Mouse (Mus musculus) midbrain, embryonic 11.5 days (tissue): ENCODE results near the gene Pbx1. TPM values are rescaled to one million over a fixed set of nuclear protein-coding genes. Genes with fewer than 3 reads are reported as not detected.
A peak's percentile ranks its signal among the peaks of the same experiment; 100 is the strongest.

Source experiments
- ATAC-seq: fragments of 200-750 bp; cut with Nextera tagmentation; 2 replicates; pipeline ENCODE4 v1.8.0; 2017; ENCODE audit warnings: moderate TSS enrichment, moderate library complexity; ENCODE audit not compliant: low FRiP score
- DNase-seq: peaks from one replicate; pipeline ENCODE4 v3.0.0; 2015; ENCODE audit warnings: low spot score; ENCODE audit errors: missing footprints
- H3K27ac ChIP-seq: fragments of 300-500 bp; sonication (generic); 2 replicates; pipeline ENCODE4 v1.5.1; 2014; ENCODE audit warnings: low read depth, low read length
- H3K27me3 ChIP-seq: fragments of 300-500 bp; sonication (generic); 2 replicates; pipeline ENCODE4 v1.6.1; 2014; ENCODE audit warnings: mild to moderate bottlenecking, low read length, moderate library complexity, mixed read lengths; ENCODE audit not compliant: control insufficient read depth, insufficient read depth
- H3K36me3 ChIP-seq: fragments of 300-500 bp; sonication (generic); 2 replicates; pipeline ENCODE4 v1.6.1; 2014; ENCODE audit warnings: mild to moderate bottlenecking, low read length, moderate library complexity, mixed read lengths; ENCODE audit not compliant: control insufficient read depth, insufficient read depth
- H3K4me1 ChIP-seq: fragments of 300-500 bp; sonication (generic); 2 replicates; pipeline ENCODE4 v1.6.1; 2014; ENCODE audit warnings: low read length; ENCODE audit not compliant: control insufficient read depth, insufficient read depth
- H3K4me2 ChIP-seq: fragments of 300-500 bp; sonication (generic); 2 replicates; pipeline ENCODE4 v1.6.1; 2014; ENCODE audit warnings: mild to moderate bottlenecking, moderate library complexity
- H3K4me3 ChIP-seq: fragments of 300-500 bp; sonication (generic); 2 replicates; pipeline ENCODE4 v1.5.1; 2014; ENCODE audit warnings: low read depth, low read length
- H3K9ac ChIP-seq: fragments of 300-500 bp; sonication (generic); 2 replicates; pipeline ENCODE4 v1.6.1; 2014; ENCODE audit warnings: low read length
- H3K9me3 ChIP-seq: fragments of 300-500 bp; sonication (generic); 2 replicates; pipeline ENCODE4 v1.6.1; 2016; ENCODE audit warnings: low read length; ENCODE audit not compliant: control insufficient read depth
- WGBS: fragments of 180-500 bp; shearing (Covaris S2); extraction: QIAGEN DNeasy Blood & Tissue Kit; methylation state at CpG from one replicate; pipeline ENCODE4 v1.1.7; 2014; 5-methylcytosine and 5-hydroxymethylcytosine counted together
- polyA plus RNA-seq: library from polyadenylated mRNA; unstranded; fragments of >200 nt; fragmentation: Nextera tagmentation; extraction: Ambion mirVana; gene quantifications from 2 replicates; pipeline ENCODE4 v1.2.1, GENCODE M21; 2014

The Pbx1 gene
- polyA plus RNA-seq, 1 experiment from 2014 or later: 49.3 TPM

- Histone ChIP-seq H3K27ac (no peak overlapping the region), H3K4me3 (no peak overlapping the region), H3K9me3 (no peaks in the 10 kb centered on the region), H3K4me2 (no peak overlapping the region), H3K9ac (no peak overlapping the region), H3K36me3 (no peaks in the 10 kb centered on the region), H3K27me3 (no peaks in the 10 kb centered on the region), H3K4me1 (peaks cover 18% of the 10 kb centered on the region)
- 88% methylated on average over 7 of the region's 7 CpGs for WGBS
- DNase-seq: no peak
- no peak for ATAC-seq
Measured at GRCm38 (mm10) chr1:168312710-168313447, 119.2 kb downstream of the Pbx1 start.

- DNase-seq: no peak
- Histone ChIP-seq H3K9me3 (no peaks in the 10 kb centered on the region), H3K36me3 (no peaks in the 10 kb centered on the region), H3K27me3 (no peaks in the 10 kb centered on the region), H3K4me1 (peaks cover 26% of the 10 kb centered on the region), H3K4me2 (no peak overlapping the region), H3K4me3 (no peak overlapping the region), H3K9ac (no peak overlapping the region), H3K27ac (0 out of 2 replicates have a peak overlapping the region, but pooled peaks have one; percentile 30)
- WGBS: 80% methylated on average over 8 of the region's 8 CpGs
- peak; percentile 55; the same call in 1 of the 2 replicates for ATAC-seq
Measured at GRCm38 (mm10) chr1:168309101-168309521, 123.0 kb downstream of the Pbx1 start.

DNA sequence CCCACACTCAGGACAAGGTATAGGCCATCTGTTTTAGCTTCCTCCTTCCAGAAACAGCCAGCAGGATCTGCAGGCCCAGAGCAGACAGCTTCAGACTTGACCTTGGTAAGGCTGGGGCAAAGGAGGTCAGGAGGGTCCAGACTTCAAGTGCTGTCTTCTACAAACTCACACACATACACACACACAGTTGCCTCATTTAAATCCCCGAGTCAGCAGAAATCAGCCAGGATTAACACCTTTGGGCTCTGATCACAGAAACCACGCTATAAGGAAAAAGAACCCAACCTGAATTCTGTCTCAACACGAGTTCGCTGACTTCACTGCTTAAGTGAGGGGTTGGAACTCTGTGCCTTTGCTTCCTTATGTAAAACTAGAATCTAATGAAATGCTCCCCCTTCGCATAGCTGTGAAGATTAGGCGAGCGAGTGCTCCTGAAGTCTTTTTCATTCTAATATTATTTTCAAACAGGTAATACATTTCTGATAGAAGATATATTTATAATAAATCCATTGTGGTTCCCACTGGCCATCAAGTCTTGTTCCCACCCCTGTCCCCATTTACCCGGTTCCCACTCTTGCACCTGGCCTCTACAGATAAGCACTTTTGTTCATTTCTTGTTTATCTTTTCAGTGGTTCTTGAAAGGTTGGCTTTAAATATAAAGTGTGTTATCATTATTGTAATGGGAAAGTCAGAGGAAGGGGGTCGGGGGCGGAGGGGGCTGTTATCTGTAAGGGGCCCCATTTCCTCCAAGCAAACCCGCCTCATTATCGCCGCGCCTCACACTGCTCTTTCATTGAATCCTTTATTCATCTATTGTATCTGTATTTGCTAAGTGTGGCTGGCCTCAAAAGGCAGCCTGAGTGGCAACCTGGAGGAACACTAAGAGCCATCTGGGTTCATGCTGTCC is 124.5 kb downstream of the Pbx1 start:
- DNase-seq (no peak), ATAC-seq (peak; percentile 43; the same call in 1 of the 2 replicates)
- Histone ChIP-seq H3K36me3 (no peaks in the 10 kb centered on the region), H3K4me2 (no peak overlapping the region), H3K4me3 (no peak overlapping the region), H3K9ac (no peak overlapping the region), H3K27ac (no peak overlapping the region; the same call in 1 of the 2 replicates), H3K27me3 (no peaks in the 10 kb centered on the region), H3K9me3 (no peaks in the 10 kb centered on the region), H3K4me1 (peaks cover 26% of the 10 kb centered on the region)
- 69% methylated on average over 14 of the region's 14 CpGs for WGBS

DNA sequence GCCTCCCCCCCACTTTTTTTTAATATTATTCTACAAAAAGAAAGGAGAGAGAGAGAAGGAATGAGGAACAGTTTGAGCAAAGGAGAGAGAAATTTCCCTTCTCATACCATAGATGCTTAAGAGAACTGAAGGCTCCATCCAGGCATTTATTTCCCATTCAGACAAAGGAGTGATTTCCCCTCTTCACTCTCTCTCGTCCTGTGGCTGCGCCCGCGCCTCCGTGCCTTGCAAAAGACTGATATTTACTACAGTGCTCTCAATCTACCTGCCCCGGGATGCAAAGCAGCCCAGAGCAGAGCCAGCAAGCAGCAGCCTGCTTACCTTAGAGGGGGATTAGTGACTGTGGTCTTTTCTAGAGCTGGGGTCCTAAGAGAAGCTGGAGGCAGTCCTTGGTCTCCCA is 131.6 kb downstream of the Pbx1 start:
- Histone ChIP-seq H3K27me3 (no peaks in the 10 kb centered on the region), H3K4me3 (no peak overlapping the region), H3K27ac (no peak overlapping the region), H3K36me3 (no peaks in the 10 kb centered on the region), H3K9me3 (no peaks in the 10 kb centered on the region), H3K4me2 (no peak overlapping the region), H3K4me1 (0 out of 2 replicates have a peak, but pooled peaks cover 5% of the 10 kb centered on the region), H3K9ac (no peak overlapping the region)
- no peak for DNase-seq
- ATAC-seq: no peak
- 83% methylated on average over 6 of the region's 6 CpGs for WGBS

DNA sequence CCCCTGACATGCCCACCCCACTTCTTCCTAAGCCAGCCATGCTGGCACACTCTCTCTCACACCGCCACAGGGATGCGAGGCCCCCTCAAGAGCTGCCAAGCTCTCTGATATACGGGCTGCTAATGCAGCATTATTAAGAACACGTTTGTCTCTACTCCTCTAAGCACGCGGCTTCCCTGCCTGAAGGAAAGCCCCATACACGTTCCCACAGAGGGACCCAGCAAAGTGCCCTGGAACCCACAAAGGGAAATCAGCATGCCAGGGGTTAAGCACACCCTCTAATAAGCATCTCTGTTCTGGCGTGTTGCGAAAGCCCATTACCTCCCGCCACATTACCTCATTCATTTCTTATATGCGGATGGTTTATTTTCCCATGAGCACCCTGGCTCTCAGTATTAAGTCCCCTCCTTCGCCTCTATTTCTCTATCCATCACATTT is 132.1 kb downstream of the Pbx1 start:
- H3K27me3 ChIP-seq: no peaks in the 10 kb centered on the region
- H3K9me3 ChIP-seq: no peaks in the 10 kb centered on the region
- no peaks in the 10 kb centered on the region for H3K36me3 ChIP-seq
- H3K27ac ChIP-seq: no peak overlapping the region
- no peak overlapping the region for H3K4me3 ChIP-seq
- no peak overlapping the region for H3K4me2 ChIP-seq
- DNase-seq (no peak), ATAC-seq (peak; percentile 36; the same call in 1 of the 2 replicates)
- WGBS: 89% methylated on average over 12 of the region's 12 CpGs
- no peak overlapping the region for H3K9ac ChIP-seq
- 0 out of 2 replicates have a peak, but pooled peaks cover 5% of the 10 kb centered on the region for H3K4me1 ChIP-seq

DNA sequence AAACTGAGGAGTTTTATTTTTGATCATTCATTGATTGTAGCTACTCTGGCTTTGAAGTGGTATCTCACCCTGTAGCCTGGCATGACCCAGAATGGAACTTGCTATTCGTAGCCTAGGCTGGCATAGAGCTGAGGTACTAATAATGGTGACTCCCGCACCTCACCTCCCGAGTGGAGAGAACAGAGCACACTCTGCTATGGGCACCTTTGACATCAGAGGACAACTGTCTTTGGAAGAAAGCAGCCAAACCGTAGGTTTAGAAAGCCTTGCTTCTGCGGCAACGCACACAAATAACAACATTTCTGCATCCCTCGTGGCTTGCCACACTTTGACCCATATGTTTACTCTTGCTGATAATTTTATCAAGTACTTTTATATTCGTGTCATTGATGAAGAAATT is 132.9 kb downstream of the Pbx1 start:
- Histone ChIP-seq H3K4me3 (no peak overlapping the region), H3K9me3 (no peaks in the 10 kb centered on the region), H3K4me1 (0 out of 2 replicates have a peak, but pooled peaks cover 5% of the 10 kb centered on the region), H3K4me2 (no peak overlapping the region), H3K27ac (no peak overlapping the region), H3K9ac (no peak overlapping the region), H3K36me3 (no peaks in the 10 kb centered on the region), H3K27me3 (no peaks in the 10 kb centered on the region)
- DNase-seq (no peak), ATAC-seq (no peak)
- WGBS: 94% methylated on average over 8 of the region's 8 CpGs

GRCm38 (mm10) chr1:168296290-168296689 is 135.8 kb downstream of the Pbx1 start:
- Histone ChIP-seq H3K27ac (no peak overlapping the region), H3K27me3 (no peaks in the 10 kb centered on the region), H3K4me3 (no peak overlapping the region), H3K36me3 (no peaks in the 10 kb centered on the region), H3K9me3 (no peaks in the 10 kb centered on the region), H3K9ac (no peak overlapping the region), H3K4me2 (no peak overlapping the region), H3K4me1 (peaks cover 15% of the 10 kb centered on the region)
- DNase-seq (no peak), ATAC-seq (0 out of 2 replicates have a peak, but pooled peaks have one; percentile 54)
- 65% methylated on average over 2 of the region's 2 CpGs for WGBS

- Histone ChIP-seq H3K27ac (no peak overlapping the region), H3K27me3 (no peaks in the 10 kb centered on the region), H3K4me2 (no peak overlapping the region), H3K9me3 (no peaks in the 10 kb centered on the region), H3K9ac (no peak overlapping the region), H3K4me1 (peaks cover 18% of the 10 kb centered on the region), H3K36me3 (no peaks in the 10 kb centered on the region), H3K4me3 (no peak overlapping the region)
- 94% methylated on average over 4 of the region's 4 CpGs for WGBS
- DNase-seq: no peak
- no peak for ATAC-seq
Measured at GRCm38 (mm10) chr1:168295782-168296181, 136.3 kb downstream of the Pbx1 start.

GRCm38 (mm10) chr1:168293673-168294072 is 138.4 kb downstream of the Pbx1 start:
- H3K36me3 ChIP-seq: no peaks in the 10 kb centered on the region
- H3K4me2 ChIP-seq: no peak overlapping the region
- no peak overlapping the region for H3K4me3 ChIP-seq
- DNase-seq (no peak), ATAC-seq (no peak)
- no peaks in the 10 kb centered on the region for H3K9me3 ChIP-seq
- WGBS: 92% methylated on average over 1 of the region's 1 CpGs
- peaks cover 39% of the 10 kb centered on the region for H3K4me1 ChIP-seq
- no peaks in the 10 kb centered on the region for H3K27me3 ChIP-seq
- no peak overlapping the region for H3K9ac ChIP-seq
- H3K27ac ChIP-seq: no peak overlapping the region
